Mouse (Mus musculus) cortical plate, adult 2 months (tissue): ENCODE data around the gene Zfp653. TPM values are rescaled to one million over a fixed set of nuclear protein-coding genes. Genes with fewer than 3 reads are reported as not detected.

ENCODE experiments used
- H3K27ac ChIP-seq: fragments of 200-500 bp; 2 replicates; pipeline ENCODE4 v1.5.1; 2012; ENCODE audit warnings: low read length, control low read depth, inconsistent platforms; ENCODE audit not compliant: insufficient read depth
- H3K4me1 ChIP-seq: fragments of 200-500 bp; 2 replicates; pipeline ENCODE4 v1.6.1; 2011; ENCODE audit warnings: low read length; ENCODE audit not compliant: control insufficient read depth, insufficient read depth
- H3K4me3 ChIP-seq: fragments of 200-500 bp; 2 replicates; pipeline ENCODE4 v1.5.1; 2011; ENCODE audit warnings: mild to moderate bottlenecking, low read length, control low read depth; ENCODE audit not compliant: insufficient read depth
- CTCF ChIP-seq: fragments of 200-500 bp; IDR thresholded peaks from 2 replicates; pipeline ENCODE4 v1.5.1; 2011; ENCODE audit warnings: mild to moderate bottlenecking, control low read depth, low read length; ENCODE audit not compliant: insufficient read depth; ENCODE audit errors: extremely low read depth
- POLR2A ChIP-seq: fragments of 200-500 bp; IDR thresholded peaks from 2 replicates; pipeline ENCODE4 v1.6.1; 2011; ENCODE audit warnings: mild to moderate bottlenecking, low read length, control low read depth; ENCODE audit not compliant: insufficient read depth; ENCODE audit errors: extremely low read depth
- polyA plus RNA-seq: library from polyadenylated mRNA; depleted of rRNA; stranded (reverse); fragments of >200 nt; gene quantifications from 2 replicates; pipeline ENCODE4 v1.2.3, GENCODE M21; 2012

Zfp653 gene
- polyA plus RNA-seq, 1 experiment, result 34.6 TPM

- no peak overlapping the region for H3K27ac ChIP-seq
- TF ChIP-seq POLR2A (no peak), CTCF (no peak)
- H3K4me3 ChIP-seq, result no peak overlapping the region
- H3K4me1 ChIP-seq, result no peaks in the 10 kb centered on the region
Observed at GRCm38 (mm10) chr9:22072276-22072675, 1.1 kb upstream of the Zfp653 start.

- TF ChIP-seq POLR2A (no peak), CTCF (no peak)
- no peak overlapping the region for H3K27ac ChIP-seq
- no peaks in the 10 kb centered on the region for H3K4me1 ChIP-seq
- H3K4me3 ChIP-seq, result peak overlapping the region; percentile 48
Observed at GRCm38 (mm10) chr9:22069881-22070553, 1.2 kb downstream of the Zfp653 start.

GRCm38 (mm10) chr9:22067195-22067594 lies 4.0 kb downstream of the Zfp653 start:
- Histone ChIP-seq H3K27ac (no peak overlapping the region), H3K4me1 (no peaks in the 10 kb centered on the region), H3K4me3 (no peak overlapping the region)
- TF ChIP-seq POLR2A (no peak), CTCF (no peak)

- no peak overlapping the region for H3K4me3 ChIP-seq
- TF ChIP-seq POLR2A, result no peak
- TF ChIP-seq CTCF, result peak; percentile 74
- H3K27ac ChIP-seq, result no peak overlapping the region
- H3K4me1 ChIP-seq, result 0 out of 2 replicates have a peak, but pooled peaks cover 2% of the 10 kb centered on the region
Observed at GRCm38 (mm10) chr9:22066433-22066832, 4.7 kb downstream of the Zfp653 start.

GRCm38 (mm10) chr9:22065642-22066041 lies 5.5 kb downstream of the Zfp653 start:
- H3K27ac ChIP-seq, result no peak overlapping the region
- TF ChIP-seq CTCF (no peak), POLR2A (no peak)
- 0 out of 2 replicates have a peak, but pooled peaks cover 2% of the 10 kb centered on the region for H3K4me1 ChIP-seq
- H3K4me3 ChIP-seq, result no peak overlapping the region

- Histone ChIP-seq H3K4me3 (no peak overlapping the region), H3K27ac (no peak overlapping the region), H3K4me1 (0 out of 2 replicates have a peak, but pooled peaks cover 2% of the 10 kb centered on the region)
- TF ChIP-seq CTCF, result no peak
- TF ChIP-seq POLR2A, result no peak
Observed at GRCm38 (mm10) chr9:22064341-22064740, 6.8 kb downstream of the Zfp653 start.

- H3K27ac ChIP-seq, result no peak overlapping the region
- TF ChIP-seq CTCF (no peak), POLR2A (no peak)
- H3K4me3 ChIP-seq, result no peak overlapping the region
- H3K4me1 ChIP-seq, result 0 out of 2 replicates have a peak, but pooled peaks cover 2% of the 10 kb centered on the region
Observed at GRCm38 (mm10) chr9:22061339-22061738, 9.8 kb downstream of the Zfp653 start.

- Histone ChIP-seq H3K27ac (no peak overlapping the region), H3K4me3 (no peak overlapping the region), H3K4me1 (0 out of 2 replicates have a peak, but pooled peaks cover 2% of the 10 kb centered on the region)
- no peak for TF ChIP-seq POLR2A
- TF ChIP-seq CTCF, result no peak
Observed at GRCm38 (mm10) chr9:22058011-22058424, 13.2 kb downstream of the Zfp653 start.

GRCm38 (mm10) chr9:22057031-22057517 lies 14.1 kb downstream of the Zfp653 start:
- Histone ChIP-seq H3K4me1 (0 out of 2 replicates have a peak, but pooled peaks cover 2% of the 10 kb centered on the region), H3K27ac (no peak overlapping the region), H3K4me3 (no peak overlapping the region)
- no peak for TF ChIP-seq CTCF
- TF ChIP-seq POLR2A, result no peak
